Mouse (Mus musculus) brain, embryonic 14.5 days (tissue): ENCODE results near the gene Tmem101.

Experiments used
- CTCF ChIP-seq: fragments of 200-500 bp; IDR thresholded peaks from 2 replicates; pipeline ENCODE4 v1.5.1; 2012; ENCODE audit warnings: inconsistent platforms, mild to moderate bottlenecking, moderate library complexity, borderline replicate concordance; ENCODE audit not compliant: insufficient read depth, insufficient read length; ENCODE audit errors: extremely low read depth
- POLR2A ChIP-seq: fragments of 200-500 bp; IDR thresholded peaks from 2 replicates; pipeline ENCODE4 v1.6.1; 2012; ENCODE audit warnings: mild to moderate bottlenecking, inconsistent platforms, borderline replicate concordance; ENCODE audit not compliant: poor library complexity, insufficient read depth, insufficient read length, severe bottlenecking; ENCODE audit errors: extremely low read depth

DNA sequence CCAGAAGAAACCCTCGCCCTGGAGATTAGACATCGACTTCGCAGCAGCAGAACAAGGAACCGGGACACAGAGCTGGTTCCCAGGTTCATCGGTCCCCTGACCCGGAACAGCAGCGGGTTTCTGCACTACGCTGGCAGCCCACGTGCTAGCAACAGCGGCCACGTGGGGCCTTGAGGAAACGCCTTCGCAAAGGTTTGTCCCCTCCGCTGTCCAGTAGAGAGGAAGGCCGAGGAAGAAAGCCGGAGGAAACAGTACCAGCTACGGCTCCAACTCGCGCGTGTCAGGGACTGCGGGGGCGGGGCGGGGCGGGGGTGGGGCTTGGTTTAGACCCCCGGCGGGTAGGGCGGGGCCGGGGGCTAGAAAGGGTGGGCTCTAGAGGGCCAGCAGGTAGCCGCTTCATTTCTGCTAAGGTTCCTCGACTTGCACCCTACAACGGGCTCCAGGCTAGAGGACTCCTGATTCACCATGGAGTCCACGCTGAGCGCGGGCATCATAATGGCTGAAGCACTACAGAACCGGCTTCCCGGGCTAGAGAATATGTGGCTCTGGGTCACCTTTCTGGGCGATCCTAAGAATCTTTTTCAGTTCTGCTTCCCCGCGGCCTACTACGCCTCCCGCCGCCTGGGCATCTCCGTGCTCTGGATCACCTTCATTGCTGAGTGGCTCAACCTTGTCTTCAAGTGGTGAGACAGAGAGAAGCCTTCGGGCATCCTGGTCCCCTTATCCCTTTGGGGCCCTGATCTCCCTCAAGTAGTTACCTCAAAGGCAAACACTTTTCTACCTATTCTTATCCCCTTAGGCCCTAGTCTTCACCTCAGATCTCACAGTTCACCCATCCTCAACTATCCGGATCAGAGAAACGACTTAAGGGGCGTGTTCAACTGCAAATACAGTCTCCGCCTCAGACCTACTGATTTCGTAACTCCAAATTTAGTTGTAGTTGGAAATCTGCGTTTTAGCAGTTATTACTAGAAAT, 33.5 kb upstream of the Tmem101 start, which contains the start of gene G6pc3:
- TF ChIP-seq CTCF (no peak), POLR2A (no peak)
